20 mouse cellular contexts compared by ENCODE assay signal in genomic region chr12:87274853-87275831, GRCm38 (mm10). TPM values are rescaled to one million over a fixed set of nuclear protein-coding genes. Genes with fewer than 3 reads are reported as not detected.
DNase-seq lines count a peak whose midpoint lies in the region; ATAC-seq and TF ChIP-seq lines count a peak whose summit lies in the region.
"Had no signal": no experiment of that assay in that cellular context is flagged by ENCODE, and none has a peak within 500 bp of the region (broad histone marks: within the 10 kb centered on the region; RNA-seq: fewer than 3 reads in every experiment).

No protein-coding gene starts in this region.

- no peak for TF ChIP-seq RAD21 in MEL (IDR thresholded peaks at IDR 0.05; ENCODE audit: low read depth, low read length)

- WGBS in liver, embryonic 15.5 days (ENCODE audit: insufficient replicate concordance) = 46% methylated on average over 9 of the region's 9 CpGs
- 91% methylated on average over 9 of the region's 9 CpGs for WGBS in midbrain, embryonic 15.5 days

- H3K27ac ChIP-seq in MEL (ENCODE audit: control insufficient read depth, low read depth, low read length) = no peak overlapping the region
- peak overlapping the region; percentile 73 for H3K27ac ChIP-seq in liver, embryonic 15.5 days (replicated peaks)
- H3K27ac ChIP-seq in midbrain, embryonic 15.5 days = no peak overlapping the region
- H3K27ac ChIP-seq: hindbrain, embryonic 10.5 days; left cerebral cortex, adult 2 months had no signal

- H3K4me1 ChIP-seq in MEL (ENCODE audit: control insufficient read depth in 1 of 2, insufficient read depth in 2 of 2, low read length in 2 of 2) = peaks cover 2 to 11% of the 10 kb centered on the region in 2 experiments; a peak in 3 of 4 replicates
- H3K4me1 ChIP-seq in erythroblast, embryonic 14.5 days (ENCODE audit: control insufficient read depth) = peaks cover 42% of the 10 kb centered on the region
- peaks cover 26% of the 10 kb centered on the region for H3K4me1 ChIP-seq in liver, embryonic 15.5 days (replicated peaks)
- no peaks in the 10 kb centered on the region for H3K4me1 ChIP-seq in midbrain, embryonic 15.5 days

- no peak overlapping the region for H3K4me3 ChIP-seq in MEL (ENCODE audit: control insufficient read depth in 1 of 2, insufficient read depth in 1 of 2, low read depth in 2 of 2, low read length in 2 of 2)
- peak overlapping the region; percentile 10 for H3K4me3 ChIP-seq in erythroblast, embryonic 14.5 days (replicated peaks)
- no peak overlapping the region for H3K4me3 ChIP-seq in liver, embryonic 15.5 days (replicated peaks)
- H3K4me3 ChIP-seq in midbrain, embryonic 15.5 days = no peak overlapping the region
- H3K4me3 ChIP-seq: hindbrain, embryonic 10.5 days; left cerebral cortex, adult 2 months; myocyte had no signal

- TF ChIP-seq EP300 in MEL (IDR thresholded peaks at IDR 0.05; ENCODE audit: low read depth in 1 of 2, low read length in 2 of 2) = no peak

- H3K79me2 ChIP-seq in MEL (ENCODE audit: control insufficient read depth, insufficient read depth, low read length, poor library complexity) = peaks cover 2% of the 10 kb centered on the region; the same call in 1 of the 2 replicates

- H3K4me2 ChIP-seq in liver, embryonic 15.5 days = no peak overlapping the region
- H3K4me2 ChIP-seq in midbrain, embryonic 15.5 days = no peak overlapping the region
- H3K4me2 ChIP-seq: midbrain, embryonic 11.5 days had no signal

- peak; percentile 84 for ATAC-seq in liver, embryonic 15.5 days (ENCODE audit: insufficient read depth)
- peak; percentile 27; the same call in 1 of the 2 replicates for ATAC-seq in monocyte, adult 5-6 weeks (replicated peaks; ENCODE audit: insufficient number of reproducible peaks, low FRiP score, low TSS enrichment, poor library complexity, severe bottlenecking)
- ATAC-seq in midbrain, embryonic 15.5 days (replicated peaks) = no peak
- ATAC-seq: forebrain, embryonic 14.5 days had no signal

- DNase-seq in MEL (ENCODE audit: low read depth, low spot score) = peak; percentile 55
- DNase-seq in kidney, postnatal 36 days = no peak
- DNase-seq in thymus, postnatal 10 days (ENCODE audit: low spot score in 2 of 2) = no peak
- DNase-seq: cerebellum, adult 9-11 months; gastrocnemius, postnatal 25 days; kidney, adult 8-10 months; kidney, postnatal 14 days; left cerebral cortex, postnatal 4 days; spleen, adult 18-20 months; thymus, adult 2 months had no signal

- TF ChIP-seq CTCF in MEL (IDR thresholded peaks at IDR 0.05 in 2 of 3, conservative IDR thresholded peaks at IDR 0.05 in 1 of 3; ENCODE audit: control insufficient read depth in 1 of 3, insufficient read depth in 1 of 3, low read depth in 2 of 3, low read length in 3 of 3, poor library complexity in 1 of 3, severe bottlenecking in 1 of 3) = no peak

- no peak overlapping the region for H3K9ac ChIP-seq in MEL (ENCODE audit: control insufficient read depth, low read depth, low read length, poor library complexity, severe bottlenecking)
- no peak overlapping the region for H3K9ac ChIP-seq in liver, embryonic 15.5 days
- no peak overlapping the region for H3K9ac ChIP-seq in midbrain, embryonic 15.5 days

- no peaks in the 10 kb centered on the region for H3K27me3 ChIP-seq in MEL (ENCODE audit: control insufficient read depth in 1 of 2, insufficient read depth in 2 of 2, low read length in 2 of 2)
- no peaks in the 10 kb centered on the region for H3K27me3 ChIP-seq in erythroblast, embryonic 14.5 days (ENCODE audit: control insufficient read depth)
- H3K27me3 ChIP-seq in liver, embryonic 15.5 days = no peaks in the 10 kb centered on the region
- H3K27me3 ChIP-seq in midbrain, embryonic 15.5 days (replicated peaks) = no peaks in the 10 kb centered on the region

- peaks cover 13 to 14% of the 10 kb centered on the region in 2 experiments for H3K36me3 ChIP-seq in MEL (ENCODE audit: control insufficient read depth in 1 of 2, insufficient read depth in 2 of 2, low read length in 2 of 2)
- H3K36me3 ChIP-seq in erythroblast, embryonic 14.5 days (ENCODE audit: control insufficient read depth) = peaks cover 70% of the 10 kb centered on the region
- H3K36me3 ChIP-seq in liver, embryonic 15.5 days (replicated peaks) = peaks cover 58% of the 10 kb centered on the region
- peaks cover 43% of the 10 kb centered on the region for H3K36me3 ChIP-seq in midbrain, embryonic 15.5 days (replicated peaks)

- H3K9me3 ChIP-seq in MEL (replicated peaks; ENCODE audit: insufficient read depth, low read length) = no peaks in the 10 kb centered on the region
- H3K9me3 ChIP-seq in erythroblast, embryonic 14.5 days (ENCODE audit: control insufficient read depth, low read length) = no peaks in the 10 kb centered on the region
- no peaks in the 10 kb centered on the region for H3K9me3 ChIP-seq in liver, embryonic 15.5 days (replicated peaks)
- no peaks in the 10 kb centered on the region for H3K9me3 ChIP-seq in midbrain, embryonic 15.5 days
- H3K9me3 ChIP-seq: hindbrain, embryonic 10.5 days had no signal

- TF ChIP-seq POLR2A in MEL (IDR thresholded peaks at IDR 0.05; ENCODE audit: control insufficient read depth in 1 of 2, insufficient read depth in 1 of 2, low read depth in 1 of 2, low read length in 2 of 2, poor library complexity in 1 of 2) = no peak

TF ChIP-seq in MEL, 35 proteins besides CTCF, POLR2A, EP300 and RAD21:
- TF ChIP-seq MYC (IDR thresholded peaks at IDR 0.05; ENCODE audit: low read depth, low read length) (no peak), SIN3A (IDR thresholded peaks at IDR 0.05; ENCODE audit: low read length) (no peak), ZNF384 (IDR thresholded peaks at IDR 0.05; ENCODE audit: low read depth, low read length) (no peak), MYB (IDR thresholded peaks at IDR 0.05; ENCODE audit: low read depth, low read length) (no peak), NRF1 (IDR thresholded peaks at IDR 0.05; ENCODE audit: insufficient read depth, low read depth, low read length, poor library complexity, severe bottlenecking) (no peak), SMC3 (IDR thresholded peaks at IDR 0.05; ENCODE audit: low read depth, low read length) (no peak), MAZ (IDR thresholded peaks at IDR 0.05; ENCODE audit: low read depth, low read length) (no peak), USF2 (IDR thresholded peaks at IDR 0.05; ENCODE audit: borderline replicate concordance in 1 of 2, insufficient read depth in 1 of 2, low read depth in 1 of 2, low read length in 2 of 2) (no peak), RCOR1 (IDR thresholded peaks at IDR 0.05; ENCODE audit: low read depth, low read length) (no peak), GABPA (IDR thresholded peaks at IDR 0.05; ENCODE audit: low read depth, low read length) (no peak), JUND (IDR thresholded peaks at IDR 0.05; ENCODE audit: low read depth, low read length) (no peak), ELF1 (IDR thresholded peaks at IDR 0.05; ENCODE audit: low read depth, low read length) (no peak), TAL1 (IDR thresholded peaks at IDR 0.05; ENCODE audit: low read length) (no peak), POLR2AphosphoS2 (IDR thresholded peaks at IDR 0.05; ENCODE audit: low read length) (no peak)

RNA-seq across cellular contexts. Expression of gene Ahsa1, which starts 8.9 kb away (rescaled TPM):
- 414 and 424 TPM in 2 replicates for total RNA-seq in MEL (2012; rRNA removed)
- 100 to 1,000 TPM in 1 of 2 experiments, not detected in 1; 403 TPM for polyA plus RNA-seq in MEL (2012; ENCODE audit: insufficient read depth in 1 of 2, insufficient read length in 2 of 2, low read depth in 1 of 2, low replicate concordance in 2 of 2, missing spikeins in 1 of 2)
- polyA plus RNA-seq in erythroblast, embryonic 14.5 days (2012) = 12.6 and 13.5 TPM in 2 replicates
- 129 and 132 TPM in 2 replicates for polyA plus RNA-seq in liver, embryonic 15.5 days (2015; fragmentation: Nextera tagmentation; extraction: Ambion mirVana)
- total RNA-seq in monocyte, adult 5-6 weeks (2017) = 175 to 197 TPM (median 181 TPM) in 3 replicates
- polyA plus RNA-seq in midbrain, embryonic 15.5 days (2015; fragmentation: Nextera tagmentation; extraction: Ambion mirVana) = 217 and 222 TPM in 2 replicates

RNA-seq across cellular contexts. Expression of gene Vipas39, which starts 9.1 kb away (rescaled TPM):
- total RNA-seq in MEL (2012; rRNA removed) = 18.2 and 19.7 TPM in 2 replicates
- polyA plus RNA-seq in MEL (2012; ENCODE audit: insufficient read depth in 1 of 2, insufficient read length in 2 of 2, low read depth in 1 of 2, low replicate concordance in 2 of 2, missing spikeins in 1 of 2) = 10 to 100 TPM in 1 of 2 experiments, not detected in 1; 23.0 TPM
- polyA plus RNA-seq in erythroblast, embryonic 14.5 days (2012) = 0.06 TPM in 1 of 2 replicates, not detected in the other
- polyA plus RNA-seq in liver, embryonic 15.5 days (2015; fragmentation: Nextera tagmentation; extraction: Ambion mirVana) = 8.2 and 9.5 TPM in 2 replicates
- total RNA-seq in monocyte, adult 5-6 weeks (2017) = 29.4 to 34.9 TPM (median 34.6 TPM) in 3 replicates
- polyA plus RNA-seq in midbrain, embryonic 15.5 days (2015; fragmentation: Nextera tagmentation; extraction: Ambion mirVana) = 61.5 and 64.2 TPM in 2 replicates

RNA-seq across cellular contexts. Expression of gene Ism2, which starts 24.4 kb away (rescaled TPM):
- not detected in 2 replicates for total RNA-seq in MEL (2012; rRNA removed)
- polyA plus RNA-seq in MEL (2012; ENCODE audit: insufficient read depth in 1 of 2, insufficient read length in 2 of 2, low read depth in 1 of 2, low replicate concordance in 2 of 2, missing spikeins in 1 of 2) = not detected
- not detected in 2 replicates for polyA plus RNA-seq in erythroblast, embryonic 14.5 days (2012)
- 0.15 and 0.23 TPM in 2 replicates for polyA plus RNA-seq in liver, embryonic 15.5 days (2015; fragmentation: Nextera tagmentation; extraction: Ambion mirVana)
- total RNA-seq in monocyte, adult 5-6 weeks (2017) = not detected in 3 replicates
- polyA plus RNA-seq in midbrain, embryonic 15.5 days (2015; fragmentation: Nextera tagmentation; extraction: Ambion mirVana) = 1.4 and 1.8 TPM in 2 replicates
- total RNA-seq: gastrocnemius, postnatal 25 days had no signal

RNA-seq across cellular contexts. Expression of gene Noxred1, which starts 36.6 kb away (rescaled TPM):
- total RNA-seq in MEL (2012; rRNA removed) = 0.19 and 0.23 TPM in 2 replicates
- under 1 TPM in 1 of 2 experiments, not detected in 1; 0.17 TPM for polyA plus RNA-seq in MEL (2012; ENCODE audit: insufficient read depth in 1 of 2, insufficient read length in 2 of 2, low read depth in 1 of 2, low replicate concordance in 2 of 2, missing spikeins in 1 of 2)
- polyA plus RNA-seq in erythroblast, embryonic 14.5 days (2012) = 0.03 TPM in 1 of 2 replicates, not detected in the other
- polyA plus RNA-seq in liver, embryonic 15.5 days (2015; fragmentation: Nextera tagmentation; extraction: Ambion mirVana) = 0.20 and 0.38 TPM in 2 replicates
- total RNA-seq in monocyte, adult 5-6 weeks (2017) = 0.29 to 0.86 TPM in 2 of 3 replicates, not detected in the other
- 1.6 and 1.7 TPM in 2 replicates for polyA plus RNA-seq in midbrain, embryonic 15.5 days (2015; fragmentation: Nextera tagmentation; extraction: Ambion mirVana)
- total RNA-seq: liver, adult 2 months had no signal
